ENCODE assay signal across 11 mouse cellular contexts in genomic region chr5:35475236-35475635, GRCm38 (mm10). TPM values are rescaled to one million over a fixed set of nuclear protein-coding genes. Genes with fewer than 3 reads are reported as not detected.
DNase-seq lines count a peak whose midpoint lies in the region; ATAC-seq and TF ChIP-seq lines count a peak whose summit lies in the region.
"Had no signal": no experiment of that assay in that cellular context is flagged by ENCODE, and none has a peak within 500 bp of the region (broad histone marks: within the 10 kb centered on the region; RNA-seq: fewer than 3 reads in every experiment).

No protein-coding gene starts in this region.

- no peak for TF ChIP-seq POLR2A in brain, embryonic 14.5 days (IDR thresholded peaks at IDR 0.05; ENCODE audit: borderline replicate concordance, extremely low read depth, insufficient read depth, insufficient read length, poor library complexity, severe bottlenecking)

- H3K4me1 ChIP-seq in hindbrain, embryonic 11.5 days (replicated peaks; ENCODE audit: control insufficient read depth, insufficient read depth, low read length) = no peaks in the 10 kb centered on the region; the same call in 1 of the 2 replicates
- H3K4me1 ChIP-seq in hindbrain, embryonic 16.5 days (ENCODE audit: control insufficient read depth, insufficient read depth, low read depth, low read length) = peaks cover 2% of the 10 kb centered on the region; the same call in 1 of the 2 replicates
- H3K4me1 ChIP-seq in lung, embryonic 14.5 days (ENCODE audit: insufficient read depth) = peaks cover 3% of the 10 kb centered on the region; the same call in 1 of the 2 replicates
- no peaks in the 10 kb centered on the region for H3K4me1 ChIP-seq in neural tube, embryonic 11.5 days (ENCODE audit: control insufficient read depth, insufficient read depth, low read length)
- H3K4me1 ChIP-seq: liver, embryonic 15.5 days had no signal

- H3K9me3 ChIP-seq in hindbrain, embryonic 11.5 days (ENCODE audit: control insufficient read depth, low read length) = no peaks in the 10 kb centered on the region
- no peaks in the 10 kb centered on the region for H3K9me3 ChIP-seq in hindbrain, embryonic 16.5 days (ENCODE audit: control insufficient read depth, low read length)
- H3K9me3 ChIP-seq in lung, embryonic 14.5 days (ENCODE audit: low read depth, low read length) = no peaks in the 10 kb centered on the region
- H3K9me3 ChIP-seq in neural tube, embryonic 11.5 days (ENCODE audit: control insufficient read depth, low read length) = no peaks in the 10 kb centered on the region
- H3K9me3 ChIP-seq: embryonic facial prominence, embryonic 12.5 days; liver, embryonic 15.5 days had no signal

- H3K36me3 ChIP-seq in hindbrain, embryonic 11.5 days (ENCODE audit: control insufficient read depth, insufficient read depth, low read length) = no peaks in the 10 kb centered on the region
- no peaks in the 10 kb centered on the region for H3K36me3 ChIP-seq in hindbrain, embryonic 16.5 days (ENCODE audit: control insufficient read depth, insufficient read depth, low read length)
- H3K36me3 ChIP-seq in lung, embryonic 14.5 days (ENCODE audit: insufficient read depth) = no peaks in the 10 kb centered on the region
- H3K36me3 ChIP-seq in neural tube, embryonic 11.5 days (ENCODE audit: control insufficient read depth, insufficient read depth, low read length) = no peaks in the 10 kb centered on the region
- H3K36me3 ChIP-seq: embryonic facial prominence, embryonic 12.5 days; liver, embryonic 15.5 days had no signal

- no peak for ATAC-seq in hindbrain, embryonic 11.5 days (ENCODE audit: low FRiP score)
- ATAC-seq in hindbrain, embryonic 16.5 days = no peak
- no peak for ATAC-seq in lung, embryonic 14.5 days (ENCODE audit: insufficient read depth)
- ATAC-seq in neural tube, embryonic 11.5 days (ENCODE audit: insufficient read depth, low FRiP score, low TSS enrichment) = no peak
- ATAC-seq in activated CD4-positive, CD25-positive, alpha-beta regulatory T cell, adult 4 months = no peak
- ATAC-seq in inflammation-experienced regulatory T-cells, adult 6 months = no peak

- H3K27me3 ChIP-seq in hindbrain, embryonic 11.5 days (ENCODE audit: control insufficient read depth, insufficient read depth, low read length) = peaks cover 4% of the 10 kb centered on the region; the same call in 1 of the 2 replicates
- no peaks in the 10 kb centered on the region; the same call in 1 of the 2 replicates for H3K27me3 ChIP-seq in hindbrain, embryonic 16.5 days (replicated peaks; ENCODE audit: control insufficient read depth, insufficient read depth, low read length)
- H3K27me3 ChIP-seq in lung, embryonic 14.5 days (ENCODE audit: insufficient read depth, low read length) = no peaks in the 10 kb centered on the region
- H3K27me3 ChIP-seq in neural tube, embryonic 11.5 days (ENCODE audit: control insufficient read depth, insufficient read depth, low read length) = 0 out of 2 replicates have a peak, but pooled peaks cover 4% of the 10 kb centered on the region

- no peak overlapping the region for H3K4me2 ChIP-seq in hindbrain, embryonic 11.5 days (replicated peaks; ENCODE audit: low read depth, low read length)
- H3K4me2 ChIP-seq in hindbrain, embryonic 16.5 days (ENCODE audit: low read length) = no peak overlapping the region
- no peak overlapping the region for H3K4me2 ChIP-seq in lung, embryonic 14.5 days
- no peak overlapping the region for H3K4me2 ChIP-seq in neural tube, embryonic 11.5 days (ENCODE audit: low read depth)
- H3K4me2 ChIP-seq: embryonic facial prominence, embryonic 12.5 days; liver, embryonic 15.5 days had no signal

- H3K4me3 ChIP-seq in hindbrain, embryonic 11.5 days (ENCODE audit: low read depth, low read length) = no peak overlapping the region
- no peak overlapping the region for H3K4me3 ChIP-seq in hindbrain, embryonic 16.5 days (ENCODE audit: low read length)
- H3K4me3 ChIP-seq in lung, embryonic 14.5 days (ENCODE audit: low read depth, low read length) = no peak overlapping the region
- H3K4me3 ChIP-seq in neural tube, embryonic 11.5 days (ENCODE audit: low read depth, low read length) = no peak overlapping the region
- H3K4me3 ChIP-seq: embryonic facial prominence, embryonic 12.5 days; liver, embryonic 15.5 days had no signal

- no peak overlapping the region for H3K9ac ChIP-seq in hindbrain, embryonic 11.5 days (ENCODE audit: low read depth, low read length)
- H3K9ac ChIP-seq in hindbrain, embryonic 16.5 days (ENCODE audit: low read depth, low read length) = no peak overlapping the region
- no peak overlapping the region for H3K9ac ChIP-seq in lung, embryonic 14.5 days
- H3K9ac ChIP-seq in neural tube, embryonic 11.5 days (ENCODE audit: low read length) = no peak overlapping the region
- H3K9ac ChIP-seq: embryonic facial prominence, embryonic 12.5 days; liver, embryonic 15.5 days had no signal

- peak; percentile 45 for DNase-seq in hindbrain, embryonic 11.5 days (ENCODE audit: low spot score)
- DNase-seq in lung, embryonic 14.5 days = peak; percentile 41
- no peak for DNase-seq in lung, postnatal 14 days
- DNase-seq in brain, embryonic 14.5 days (ENCODE audit: low read depth) = peak; percentile 40
- DNase-seq in neural tube, embryonic 11.5 days (ENCODE audit: low spot score) = peak; percentile 54
- DNase-seq: gastrocnemius, postnatal 36 days had no signal

- 44% methylated on average over 6 of the region's 6 CpGs for WGBS in hindbrain, embryonic 11.5 days
- 41% methylated on average over 6 of the region's 6 CpGs for WGBS in hindbrain, embryonic 16.5 days
- WGBS in lung, embryonic 14.5 days = 41% methylated on average over 6 of the region's 6 CpGs
- 42% methylated on average over 6 of the region's 6 CpGs for WGBS in neural tube, embryonic 11.5 days

- TF ChIP-seq CTCF in lung, embryonic 14.5 days (IDR thresholded peaks at IDR 0.05; ENCODE audit: low read depth) = peak; percentile 57
- TF ChIP-seq CTCF in brain, embryonic 14.5 days (IDR thresholded peaks at IDR 0.05; ENCODE audit: borderline replicate concordance, extremely low read depth, insufficient read depth, insufficient read length) = peak; percentile 71

- H3K27ac ChIP-seq in hindbrain, embryonic 11.5 days (ENCODE audit: low read depth, low read length) = no peak overlapping the region
- H3K27ac ChIP-seq in hindbrain, embryonic 16.5 days (ENCODE audit: low read depth, low read length) = no peak overlapping the region
- no peak overlapping the region for H3K27ac ChIP-seq in lung, embryonic 14.5 days (ENCODE audit: low read depth)
- H3K27ac ChIP-seq in neural tube, embryonic 11.5 days (ENCODE audit: low read depth, low read length) = no peak overlapping the region
- H3K27ac ChIP-seq: embryonic facial prominence, embryonic 12.5 days; liver, embryonic 15.5 days had no signal

RNA-seq across cellular contexts. Expression of gene Cpz, which starts 50.3 kb away (rescaled TPM):
- polyA plus RNA-seq in hindbrain, embryonic 11.5 days (2014; fragmentation: Nextera tagmentation; extraction: Ambion mirVana) = 5.3 and 6.4 TPM in 2 replicates
- polyA plus RNA-seq in hindbrain, embryonic 16.5 days (2015; fragmentation: Nextera tagmentation; extraction: Ambion mirVana) = 1.2 and 2.4 TPM in 2 replicates
- polyA plus RNA-seq in lung, embryonic 14.5 days (2014; fragmentation: Nextera tagmentation; extraction: Ambion mirVana) = 5.3 and 5.4 TPM in 2 replicates
- polyA plus RNA-seq in brain, embryonic 14.5 days (2012; rRNA removed) = 2.3 and 4.4 TPM in 2 replicates
- polyA plus RNA-seq in neural tube, embryonic 11.5 days (2014; fragmentation: Nextera tagmentation; extraction: Ambion mirVana) = 5.4 and 6.0 TPM in 2 replicates
- not detected for polyA plus RNA-seq in activated CD4-positive, CD25-positive, alpha-beta regulatory T cell, adult 4 months (2017; shearing (Covaris generic))
- polyA plus RNA-seq in inflammation-experienced regulatory T-cells, adult 6 months (2017; shearing (Covaris generic)) = not detected
